Mouse (Mus musculus): Measurements from ENCODE around the gene Eif3i.
A peak's percentile ranks its signal among the peaks of the same experiment; 100 is the strongest.
"Not testable (repeated sequence)": the region's sequence is repeated elsewhere in the genome, so short reads cannot be mapped to it uniquely, and the experiment has no call there.

Gene Eif3i

GRCm38 (mm10) chr4:129573093-129573370, 27.4 kb downstream of the Eif3i start:
- no peak for DNase-seq

GRCm38 (mm10) chr4:129572236-129573092, 28.0 kb downstream of the Eif3i start:
- no peak for DNase-seq

GRCm38 (mm10) chr4:129571551-129572084, 28.8 kb downstream of the Eif3i start:
- DNase-seq, result no peak

GRCm38 (mm10) chr4:129570028-129570427, 30.4 kb downstream of the Eif3i start:
- no peak for DNase-seq

GRCm38 (mm10) chr4:129568366-129568765, 32.1 kb downstream of the Eif3i start:
- no peak for DNase-seq

- DNase-seq, result no peak
Measured at GRCm38 (mm10) chr4:129565139-129565538, 35.3 kb downstream of the Eif3i start.

GRCm38 (mm10) chr4:129563718-129564117, 36.7 kb downstream of the Eif3i start:
- no peak for DNase-seq

GRCm38 (mm10) chr4:129561184-129561583, 39.3 kb downstream of the Eif3i start:
- DNase-seq, result no peak

GRCm38 (mm10) chr4:129558321-129558955, 42.0 kb downstream of the Eif3i start:
- no peak for DNase-seq

- DNase-seq, result no peak
Measured at GRCm38 (mm10) chr4:129557256-129557808, 43.1 kb downstream of the Eif3i start.

- DNase-seq, result peak; percentile 77
Measured at GRCm38 (mm10) chr4:129556532-129557223, 43.8 kb downstream of the Eif3i start.

GRCm38 (mm10) chr4:129555862-129556531, 44.5 kb downstream of the Eif3i start:
- peak; percentile 27 for DNase-seq

- peak; percentile 27 for DNase-seq
Measured at GRCm38 (mm10) chr4:129555421-129555861, 45.0 kb downstream of the Eif3i start.

- DNase-seq, result not testable (repeated sequence)
Measured at GRCm38 (mm10) chr4:129554512-129554911, 45.9 kb downstream of the Eif3i start.

GRCm38 (mm10) chr4:129550295-129550694, 50.2 kb downstream of the Eif3i start:
- DNase-seq, result no peak

GRCm38 (mm10) chr4:129549306-129549705, 51.1 kb downstream of the Eif3i start:
- DNase-seq, result no peak

GRCm38 (mm10) chr4:129547631-129548030, 52.8 kb downstream of the Eif3i start:
- DNase-seq, result not testable (repeated sequence)

- DNase-seq, result no peak
Measured at GRCm38 (mm10) chr4:129544106-129544505, 56.3 kb downstream of the Eif3i start.

GRCm38 (mm10) chr4:129542592-129543141, 57.8 kb downstream of the Eif3i start, which contains the start of gene Hdac1:
TSS of gene Hdac1 (minus strand) at chr4:129542713.
- DNase-seq, result peak; percentile 96

Measured in right cerebral cortex, postnatal 25 days (tissue).